Mouse (Mus musculus) heart, postnatal 4 days (tissue): ENCODE results near the gene Colq. TPM values are rescaled to one million over a fixed set of nuclear protein-coding genes. Genes with fewer than 3 reads are reported as not detected.
A peak's percentile ranks its signal among the peaks of the same experiment; 100 is the strongest.

Experiments
- DNase-seq: peaks from one replicate; pipeline ENCODE4 v3.0.0; 2021
- total RNA-seq, 2 experiments: library from RNA; stranded (reverse); gene quantifications; 2 replicates each; pipeline ENCODE4 v1.2.3; 2021

Colq gene
- total RNA-seq, 2 experiments from 2014 or later, result 10.1 to 12.7 TPM

DNA sequence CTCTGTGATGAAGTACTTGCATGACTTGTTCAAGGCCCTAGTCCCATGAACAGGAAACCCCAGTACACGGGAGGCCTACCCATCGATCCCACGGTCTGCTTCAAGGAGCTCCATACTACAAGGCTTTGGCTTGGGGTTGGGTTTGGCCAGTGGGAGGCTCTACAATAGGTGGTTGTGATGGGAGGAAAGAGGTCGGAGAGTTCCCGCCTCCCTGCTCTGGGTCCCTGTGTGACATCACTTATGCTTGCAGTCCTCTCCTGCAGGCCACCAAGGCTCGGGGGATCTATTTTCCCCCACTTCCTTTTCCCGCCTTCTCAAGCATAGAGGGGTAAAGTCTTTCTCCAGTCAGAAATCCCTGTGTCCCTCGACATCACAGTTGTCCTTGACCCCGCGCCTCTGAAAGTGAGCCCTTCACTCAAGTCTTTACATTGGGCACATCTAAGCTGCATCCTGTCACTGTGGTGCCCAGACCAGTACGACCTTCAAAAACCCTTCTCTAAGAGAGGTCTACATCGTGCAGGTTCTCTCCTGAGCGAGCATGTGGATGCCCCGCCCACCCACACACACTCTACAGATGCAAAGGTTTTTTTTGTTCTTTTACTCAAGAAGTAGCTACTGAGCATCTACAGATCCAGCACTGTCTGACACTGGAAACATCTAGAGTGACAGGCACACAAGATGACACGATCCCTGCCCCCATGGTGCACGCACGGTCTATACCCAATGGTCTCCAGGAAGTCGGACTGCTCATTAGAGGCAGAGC is 16.1 kb downstream of the Colq start:
- no peak for DNase-seq

DNA sequence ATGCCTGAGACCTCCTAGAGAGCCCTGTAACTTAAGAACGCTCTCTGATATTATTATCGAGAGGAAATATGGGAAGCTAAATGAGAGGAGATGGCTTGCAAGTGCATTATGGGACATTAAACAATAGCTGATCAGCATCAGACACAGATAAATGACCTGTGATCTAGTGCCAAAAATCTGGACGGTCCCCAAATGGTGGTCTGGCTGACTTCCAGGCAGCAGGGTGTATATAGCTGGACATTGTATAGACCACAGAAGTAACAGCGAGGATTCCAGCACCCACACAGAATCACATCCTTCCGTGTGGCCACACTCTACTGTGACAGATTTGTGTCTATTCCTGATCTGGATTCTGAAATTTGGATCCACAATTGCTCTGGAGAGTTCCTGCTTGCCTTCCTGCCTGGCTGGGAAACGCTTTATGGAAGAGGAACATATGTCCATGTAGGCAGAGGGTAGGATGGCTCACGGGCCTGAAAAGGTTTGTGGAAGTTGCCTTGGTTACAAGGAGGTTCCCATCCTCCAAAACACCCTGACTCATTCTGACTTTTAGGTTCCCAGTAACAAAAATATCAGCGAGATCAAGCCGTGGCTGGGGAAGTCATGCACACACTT is 18.5 kb downstream of the Colq start:
- no peak for DNase-seq

DNA sequence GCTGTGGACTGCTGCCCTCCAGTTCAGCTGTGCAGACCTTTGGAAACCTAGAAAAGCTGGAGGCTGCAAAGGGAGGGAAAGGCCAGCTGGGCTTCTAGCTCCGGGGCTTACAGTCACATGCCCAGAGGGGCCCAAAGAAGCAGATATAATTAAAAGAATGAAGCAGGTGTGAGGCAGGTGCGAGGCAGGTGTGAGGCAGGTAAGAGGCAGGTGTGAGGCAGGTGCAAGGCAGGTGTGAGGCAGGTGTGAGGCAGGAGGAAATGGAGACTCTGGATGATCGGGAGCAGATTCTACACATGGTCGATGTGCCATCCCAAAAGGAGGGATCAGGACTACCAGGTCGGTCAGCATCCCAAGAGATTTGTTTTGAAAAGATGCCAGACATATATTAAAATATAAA is 19.7 kb downstream of the Colq start:
- DNase-seq, result no peak

DNA sequence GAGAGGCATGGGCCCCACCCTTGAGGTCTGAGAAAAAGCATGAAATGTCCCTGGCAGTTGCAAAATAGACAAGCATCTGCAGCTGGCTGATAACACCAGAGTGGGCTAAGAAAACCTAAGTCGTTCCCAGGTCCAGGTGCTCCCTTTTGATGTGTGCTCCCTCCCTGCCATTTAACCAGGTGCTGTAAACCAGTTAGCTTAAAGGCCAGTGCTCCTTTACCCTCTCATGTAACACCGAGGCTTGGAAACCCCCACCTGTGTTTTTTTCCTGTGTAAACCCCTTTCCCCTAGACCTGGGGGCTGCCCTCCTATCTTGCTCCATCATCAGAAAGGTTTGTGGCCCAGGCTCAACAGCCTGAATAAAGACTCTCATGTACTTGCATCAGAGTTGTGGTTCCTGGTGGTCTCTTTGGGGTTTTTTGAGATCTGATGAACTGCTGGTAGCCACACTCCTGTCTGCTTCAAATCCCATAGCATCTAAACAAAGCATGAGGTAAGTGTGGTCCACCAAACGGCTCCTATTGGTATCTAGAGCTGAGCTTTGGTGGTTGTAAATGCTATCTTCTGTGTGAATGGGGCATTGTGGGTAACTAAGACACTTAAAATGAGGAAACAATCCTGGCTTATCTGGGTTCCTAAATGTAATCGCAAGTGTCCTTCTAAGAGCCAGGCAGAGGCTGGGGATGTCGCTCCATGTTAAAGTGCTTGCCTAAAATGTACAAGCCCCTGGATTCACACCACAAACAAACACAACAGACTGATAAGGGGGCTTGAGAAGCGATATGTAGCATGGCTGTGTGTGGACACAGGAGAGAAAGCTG is 20.8 kb downstream of the Colq start:
- no peak for DNase-seq

DNA sequence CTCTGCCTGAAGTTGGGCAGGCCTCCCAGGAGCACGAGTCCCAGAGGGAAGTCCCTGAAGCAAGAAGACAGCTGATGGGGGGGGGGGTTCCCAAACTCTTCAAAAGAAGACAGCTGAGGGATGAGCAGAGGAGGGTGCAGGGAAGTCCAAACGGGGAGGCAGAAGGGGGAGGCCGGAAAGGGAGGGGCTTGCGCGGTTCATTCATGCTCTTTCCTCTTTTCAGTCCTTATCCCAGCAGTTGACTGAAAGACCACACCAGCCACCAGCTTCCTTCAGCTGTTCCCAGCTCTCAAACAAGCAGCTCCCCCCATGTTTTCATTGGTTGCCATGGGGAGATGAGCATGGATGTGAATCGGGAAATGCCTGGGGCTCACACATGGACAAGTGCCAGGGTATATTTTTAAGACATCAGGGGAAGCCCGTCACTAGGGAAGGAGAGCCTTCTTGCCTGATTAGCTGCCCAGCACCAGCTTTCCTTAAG is 22.0 kb downstream of the Colq start:
- DNase-seq, result peak; percentile 60

DNA sequence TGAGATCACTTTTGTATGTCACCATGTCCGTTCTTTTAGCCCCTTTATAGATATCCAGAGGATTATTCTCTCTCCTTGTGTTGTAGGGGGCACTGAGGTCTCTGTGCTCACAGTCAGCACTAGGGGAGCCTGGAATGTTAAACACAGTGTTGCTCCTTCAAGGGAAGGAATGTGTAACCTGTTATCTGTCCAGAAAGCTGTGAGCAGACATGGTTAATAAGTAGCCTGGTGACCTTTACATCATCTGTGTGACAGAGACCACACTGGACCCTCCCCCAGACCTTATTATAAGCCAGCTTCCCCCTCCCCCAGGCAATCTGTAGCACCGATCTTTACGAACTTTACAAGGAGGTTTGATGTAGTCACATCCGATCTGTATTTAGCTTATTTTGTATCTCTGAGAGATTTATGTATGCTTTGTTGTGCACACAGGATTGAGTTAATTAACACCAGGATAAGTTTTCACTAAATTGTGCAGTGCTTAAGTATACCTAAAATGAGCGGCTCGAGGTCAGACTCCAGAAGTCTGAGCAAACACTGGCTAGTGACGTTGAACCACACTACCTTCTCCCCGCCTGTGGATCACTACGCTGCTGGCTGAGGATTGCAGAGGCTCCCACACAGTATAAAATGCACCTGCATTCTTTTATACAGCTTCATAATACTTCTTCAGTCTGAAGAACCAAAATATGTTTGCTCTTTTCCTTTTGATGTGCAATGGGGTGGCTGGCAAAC is 25.5 kb downstream of the Colq start:
- no peak for DNase-seq

DNA sequence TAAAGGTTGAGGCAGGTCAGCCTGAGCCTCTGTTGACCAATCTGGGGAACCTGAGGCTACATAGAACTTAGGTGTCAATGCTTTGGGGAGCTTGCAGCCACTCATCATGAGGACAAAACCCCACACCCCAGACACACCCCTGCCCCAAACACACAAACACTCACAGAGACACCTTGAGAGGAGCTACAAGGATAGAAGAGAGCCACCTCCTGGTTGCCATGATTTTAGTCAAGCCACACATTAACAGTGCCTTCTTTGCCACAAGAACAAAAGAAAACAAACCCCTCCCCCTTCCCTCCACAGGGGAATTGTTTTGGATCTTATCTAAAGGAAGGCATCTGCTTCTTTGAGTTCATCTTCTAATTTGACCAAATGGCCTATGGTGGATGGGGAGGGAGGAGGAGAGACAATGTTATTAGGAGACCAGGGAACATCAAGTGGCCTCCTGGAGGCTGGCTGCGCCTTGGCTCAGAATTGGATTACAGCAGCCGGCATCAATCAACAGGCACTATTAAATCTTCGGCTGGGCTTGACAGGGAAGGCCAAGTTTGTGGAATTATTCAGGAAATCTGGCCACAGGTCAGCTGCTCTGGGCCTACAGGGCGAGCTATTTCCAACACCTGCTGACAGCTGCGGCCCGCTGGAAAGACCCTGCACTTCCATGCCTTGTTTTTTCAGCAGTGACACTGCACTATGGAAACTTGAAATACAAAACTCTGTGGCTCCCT is 26.5 kb downstream of the Colq start:
- peak; percentile 76 for DNase-seq

DNA sequence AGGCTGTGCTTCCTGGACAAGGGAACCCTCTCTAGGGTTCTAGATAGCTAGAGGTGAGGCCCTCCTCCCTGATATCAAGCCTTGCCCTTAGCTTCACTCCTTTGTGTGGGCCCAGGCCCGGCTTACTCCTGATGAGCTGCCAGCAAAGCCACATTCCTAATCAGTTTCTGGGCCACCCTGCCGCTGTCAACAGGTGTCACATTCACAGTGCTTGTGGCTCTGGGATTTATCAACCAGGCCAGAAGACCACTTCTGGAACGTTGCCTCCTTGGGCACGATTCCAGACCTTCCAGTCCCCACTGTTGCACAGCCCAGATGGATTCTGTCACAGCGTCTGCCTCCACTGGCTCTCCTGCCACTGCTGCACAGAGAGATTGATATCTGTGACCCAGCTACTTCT is 30.3 kb downstream of the Colq start:
- DNase-seq, result peak; percentile 93

DNA sequence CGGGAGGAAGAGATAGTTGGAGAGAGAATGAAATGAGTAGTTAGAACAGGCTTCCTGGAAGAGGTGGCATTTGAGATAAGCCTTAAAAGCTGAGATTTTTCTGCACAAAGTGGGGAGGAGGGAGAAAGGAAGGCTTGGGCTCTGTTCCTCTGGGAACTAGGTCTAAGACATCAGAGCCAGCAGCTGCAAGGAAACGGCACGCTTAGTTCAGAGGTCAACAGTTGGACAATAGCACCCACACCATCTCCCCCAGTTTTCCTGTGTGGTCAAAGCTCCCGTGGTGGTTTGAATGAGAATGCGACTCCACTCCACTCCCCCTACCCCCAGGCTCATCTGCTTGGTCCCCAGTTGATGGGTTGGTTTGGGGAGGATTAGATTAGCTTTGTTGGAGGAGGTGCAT is 31.9 kb downstream of the Colq start:
- DNase-seq, result no peak

DNA sequence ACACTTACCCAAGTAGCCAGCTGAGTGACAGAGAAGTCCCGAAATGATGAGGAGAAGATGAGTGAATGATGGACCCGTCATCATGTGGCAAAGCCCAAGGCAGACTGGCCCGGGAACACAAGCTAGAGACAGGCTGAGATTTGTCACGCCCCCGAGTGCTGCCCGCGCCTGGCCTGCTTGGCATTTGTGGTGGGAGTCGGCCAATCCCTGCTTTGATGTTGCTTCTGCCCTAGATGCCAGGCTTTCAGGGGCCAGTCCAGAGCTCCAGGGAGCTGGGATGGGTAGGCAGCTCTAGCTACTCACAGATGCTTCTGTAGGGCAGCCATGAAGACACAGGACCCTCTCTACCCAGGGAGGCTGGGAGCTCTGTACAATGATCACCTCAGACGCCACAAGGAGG is 33.4 kb downstream of the Colq start:
- DNase-seq, result no peak

DNA sequence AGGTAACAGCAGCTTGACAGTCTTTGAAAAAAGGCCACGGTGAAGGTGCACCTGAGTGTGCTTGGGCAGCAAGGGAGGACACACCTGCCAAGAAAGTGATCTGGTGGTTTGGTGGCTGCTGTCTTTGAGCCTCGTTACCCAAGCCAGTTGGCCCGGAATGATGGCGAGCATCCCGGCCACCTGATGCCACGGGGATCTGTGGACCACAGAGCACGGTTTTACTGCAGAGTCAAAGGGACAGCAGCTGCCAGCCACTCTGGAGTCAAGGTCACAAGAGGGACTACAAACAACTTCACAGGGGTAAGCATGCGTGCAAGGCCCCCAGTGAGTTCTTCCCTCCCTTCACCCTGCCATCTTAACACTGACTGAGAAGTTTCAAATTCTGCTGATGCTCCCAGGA is 33.9 kb downstream of the Colq start:
- DNase-seq, result no peak

DNA sequence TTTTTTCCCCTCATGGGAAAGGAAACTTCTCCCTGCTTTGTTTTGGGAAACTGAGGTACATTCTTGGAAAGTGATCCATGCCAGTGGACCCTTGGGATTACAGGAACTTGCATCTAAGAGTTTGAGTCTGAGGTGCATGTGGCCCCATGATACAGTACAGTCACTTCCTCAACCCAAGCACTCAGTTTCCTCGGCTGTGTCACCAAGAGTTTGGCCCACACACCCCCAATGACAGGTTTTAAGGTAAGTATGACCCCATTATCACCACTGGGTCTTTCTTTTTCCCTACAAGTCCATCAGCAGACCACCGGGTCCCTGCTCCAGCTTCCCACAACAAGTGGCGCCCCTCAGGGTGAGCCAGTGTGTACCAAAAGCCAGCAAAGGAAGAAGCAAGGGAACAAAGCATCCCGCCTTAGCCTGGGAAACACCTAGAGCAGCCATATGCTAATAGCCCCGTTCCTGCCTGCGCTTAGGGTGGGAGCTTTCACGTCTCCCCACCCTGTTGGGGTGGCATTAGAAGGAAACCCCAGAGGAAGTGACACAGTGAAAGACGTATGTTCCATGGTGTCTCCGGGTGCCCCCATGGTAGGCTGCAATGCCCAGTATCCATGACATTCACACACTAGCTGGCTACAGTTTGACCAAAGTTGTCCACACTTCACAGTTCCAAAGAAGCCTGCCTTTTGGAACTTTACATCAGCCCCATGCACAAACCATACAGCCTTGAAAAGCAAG is 34.5 kb downstream of the Colq start:
- DNase-seq, result no peak

DNA sequence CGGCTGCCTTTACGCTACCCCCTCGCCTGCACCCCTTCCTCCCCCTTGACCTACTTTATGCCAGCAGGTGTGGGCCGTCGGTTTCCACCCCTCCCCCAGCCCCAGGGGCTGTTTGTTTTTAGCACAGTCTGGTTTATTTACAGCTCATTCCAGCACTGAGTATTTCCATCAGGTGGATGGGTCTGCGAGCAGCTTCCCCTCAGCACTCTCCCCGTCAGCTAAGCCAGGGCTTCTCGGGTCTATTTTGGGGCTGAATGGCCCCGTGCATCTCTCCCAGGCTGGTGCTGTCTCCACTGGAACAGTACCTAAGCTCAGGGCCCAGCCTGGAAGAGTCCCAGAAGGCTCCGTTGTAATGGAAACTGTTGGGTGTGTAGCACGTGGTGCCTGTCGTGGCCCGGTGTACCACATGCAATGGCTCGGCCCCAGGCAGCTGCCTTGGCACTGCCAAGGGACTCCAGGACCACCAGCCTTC is 35.1 kb downstream of the Colq start:
- DNase-seq, result no peak

DNA sequence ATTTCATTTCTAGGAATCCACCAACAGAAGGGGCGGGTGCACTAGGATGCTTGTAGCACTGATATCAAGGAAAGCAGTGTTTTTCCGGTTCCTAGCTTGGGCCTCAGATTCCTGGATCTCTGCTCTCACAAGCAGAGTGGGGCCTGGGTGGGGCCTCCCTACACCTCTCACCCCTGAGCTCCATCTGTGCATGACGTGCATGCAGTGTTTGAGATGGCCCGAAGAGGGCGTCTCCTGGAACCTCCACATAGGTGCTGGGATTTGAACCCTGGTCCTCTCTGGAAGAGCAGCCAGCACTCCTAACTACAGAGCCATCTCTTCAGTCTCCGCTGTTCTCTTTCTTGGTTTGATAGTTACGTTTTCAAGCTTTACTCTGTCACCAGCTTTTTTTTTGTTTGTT is 36.1 kb downstream of the Colq start:
- DNase-seq, result no peak

DNA sequence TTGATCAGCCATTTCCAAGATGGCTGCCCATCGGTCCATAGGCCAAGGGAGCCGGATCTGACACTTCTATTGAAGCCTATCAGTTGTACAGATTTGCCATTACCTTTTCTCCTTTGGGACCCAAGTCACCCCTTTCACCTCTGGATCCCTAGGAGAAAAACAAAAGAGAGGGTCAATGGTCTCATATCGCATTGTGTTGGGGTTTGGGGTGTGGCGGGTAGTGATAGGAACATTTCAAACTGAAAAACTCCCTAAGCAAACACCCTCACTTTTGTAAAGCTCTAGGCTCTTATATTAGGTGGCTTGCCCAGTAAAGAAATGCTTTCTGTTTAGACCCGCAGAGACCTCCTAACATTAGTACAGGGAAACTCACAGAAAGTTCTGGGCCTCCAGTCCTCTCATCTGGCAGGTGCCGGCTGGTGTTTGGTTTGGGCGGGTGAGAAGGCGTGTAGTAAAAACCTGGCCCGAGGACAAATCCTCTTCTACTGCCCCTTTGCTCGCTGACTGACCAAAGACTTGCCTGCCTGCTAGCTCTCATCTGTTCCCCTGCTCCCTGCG is 47.2 kb downstream of the Colq start:
- no peak for DNase-seq

DNA sequence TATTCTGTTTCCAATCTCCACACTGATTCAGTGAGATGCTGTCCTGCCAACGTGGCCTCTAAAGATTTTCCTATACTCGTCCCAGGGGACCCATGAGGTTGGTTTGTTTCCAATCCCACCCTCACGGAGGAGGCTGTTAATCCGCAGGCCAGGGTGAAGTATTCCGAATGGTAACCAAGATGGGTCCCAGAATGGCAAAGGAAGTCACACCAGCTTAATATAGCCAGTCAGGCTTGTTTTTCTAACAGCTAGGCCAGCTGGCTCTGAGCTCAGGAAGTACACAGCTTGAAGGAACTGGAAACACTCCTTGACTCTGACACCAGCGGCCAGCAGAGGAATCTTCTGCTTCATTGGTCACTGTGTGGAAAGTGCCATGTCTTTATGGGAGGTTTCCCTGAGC is 53.8 kb downstream of the Colq start:
- peak; percentile 28 for DNase-seq

DNA sequence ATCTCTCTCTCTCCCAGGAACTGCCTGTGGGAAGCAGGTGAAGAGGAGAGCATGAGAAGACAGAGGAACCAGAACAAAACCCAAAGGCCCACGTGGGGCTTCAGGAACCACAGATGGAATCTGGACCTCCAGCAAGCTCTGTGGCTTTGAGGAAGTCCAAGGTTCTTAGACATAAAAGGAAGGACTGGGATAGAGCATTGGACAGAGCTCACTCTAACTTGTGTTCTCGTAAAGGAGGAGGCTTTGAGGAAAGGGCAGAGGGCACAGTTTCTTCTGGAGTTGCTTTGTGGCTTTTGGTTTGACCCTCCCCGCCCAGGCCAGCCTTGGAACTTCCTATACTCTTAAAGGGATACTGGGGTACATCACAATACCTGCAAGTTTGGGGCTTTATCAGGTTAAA is 58.5 kb downstream of the Colq start:
- DNase-seq, result no peak

DNA sequence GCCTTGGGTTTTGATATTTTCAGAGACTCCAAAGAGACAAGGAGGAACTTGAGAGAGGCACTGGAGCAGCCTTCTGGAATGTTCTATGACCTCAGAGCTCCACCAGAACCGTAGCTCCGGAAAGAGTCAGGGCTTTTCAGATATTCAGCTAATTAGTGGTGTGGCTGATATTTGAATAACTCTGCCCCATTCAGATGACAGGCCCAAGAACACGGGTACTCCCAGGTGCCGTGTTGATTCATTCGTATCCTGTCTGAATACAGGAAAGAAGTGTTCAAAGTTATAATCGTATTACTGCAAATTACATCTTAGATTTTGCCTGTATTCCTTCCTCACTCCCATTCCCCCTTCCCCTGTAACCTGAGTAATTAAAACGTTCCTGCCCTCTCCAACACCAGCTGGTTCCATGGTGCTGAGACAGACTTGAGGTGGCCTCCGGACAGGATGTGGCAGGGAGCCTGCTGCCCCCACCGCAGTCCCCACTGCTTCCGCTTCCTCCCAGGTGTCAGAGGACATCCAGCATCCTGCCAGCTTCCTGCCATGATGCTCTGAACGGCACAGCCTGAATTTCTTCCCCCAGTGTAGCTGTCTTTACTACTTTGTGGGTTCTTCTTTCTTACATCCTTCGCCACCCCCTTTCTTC is 59.5 kb downstream of the Colq start:
- DNase-seq, result peak; percentile 31

DNA sequence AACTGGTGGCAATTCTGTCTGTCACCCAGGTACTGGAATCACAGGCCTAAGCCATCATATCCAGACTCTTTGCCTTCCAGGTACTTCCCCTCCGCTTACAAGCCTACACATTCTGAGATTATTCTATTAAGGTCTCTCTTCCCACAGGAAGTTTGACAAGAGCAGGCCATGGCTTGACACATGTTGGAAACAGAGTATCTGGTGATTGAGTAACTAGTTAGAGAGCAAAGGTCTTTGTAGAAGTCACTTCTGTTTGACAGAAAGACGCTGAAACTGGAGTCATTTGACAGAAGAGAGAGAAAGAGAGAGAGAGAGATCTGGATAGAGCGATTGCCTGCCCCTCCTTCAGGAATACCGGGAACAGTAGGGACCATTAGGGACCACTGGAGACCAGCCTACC is 60.3 kb downstream of the Colq start:
- DNase-seq, result no peak
